Mouse (Mus musculus): ENCODE measurements around the gene Tmem201. TPM values are rescaled to one million over a fixed set of nuclear protein-coding genes. Genes with fewer than 3 reads are reported as not detected.

Gene Tmem201
- polyA plus RNA-seq, 1 experiment from 2014 or later = 24.0 TPM

- peaks cover 4% of the 10 kb centered on the region; the same call in 1 of the 2 replicates for H3K4me1 ChIP-seq
- H3K27me3 ChIP-seq (replicated peaks) = no peaks in the 10 kb centered on the region
- H3K9ac ChIP-seq = no peak overlapping the region
- H3K36me3 ChIP-seq = peaks cover 37% of the 10 kb centered on the region
- no peak overlapping the region for H3K27ac ChIP-seq
- H3K4me2 ChIP-seq = no peak overlapping the region
- no peak for ATAC-seq (ENCODE audit: insufficient read depth, low FRiP score, low read depth)
- no peaks in the 10 kb centered on the region for H3K9me3 ChIP-seq
- H3K4me3 ChIP-seq (replicated peaks) = no peak overlapping the region
- WGBS = 98% methylated on average over 5 of the region's 5 CpGs
Measured at GRCm38 (mm10) chr4:149727636-149728035, 10.2 kb downstream of the Tmem201 start.

- Histone ChIP-seq H3K27me3 (replicated peaks) (no peaks in the 10 kb centered on the region), H3K9ac (no peak overlapping the region), H3K27ac (no peak overlapping the region), H3K4me2 (no peak overlapping the region), H3K4me1 (no peaks in the 10 kb centered on the region), H3K4me3 (replicated peaks) (no peak overlapping the region), H3K9me3 (no peaks in the 10 kb centered on the region), H3K36me3 (peaks cover 42% of the 10 kb centered on the region)
- WGBS = 63% methylated on average over 15 of the region's 15 CpGs
- ATAC-seq (ENCODE audit: insufficient read depth, low FRiP score, low read depth) = no peak
Measured at GRCm38 (mm10) chr4:149725661-149726350, 12.0 kb downstream of the Tmem201 start.

GRCm38 (mm10) chr4:149724916-149725470 is 12.9 kb downstream of the Tmem201 start:
- Histone ChIP-seq H3K9ac (no peak overlapping the region), H3K4me1 (no peaks in the 10 kb centered on the region), H3K27ac (no peak overlapping the region), H3K4me2 (no peak overlapping the region), H3K27me3 (replicated peaks) (no peaks in the 10 kb centered on the region), H3K4me3 (replicated peaks) (no peak overlapping the region), H3K9me3 (no peaks in the 10 kb centered on the region), H3K36me3 (peaks cover 50% of the 10 kb centered on the region)
- ATAC-seq (ENCODE audit: insufficient read depth, low FRiP score, low read depth) = no peak
- WGBS = 88% methylated on average over 17 of the region's 17 CpGs

- ATAC-seq (ENCODE audit: insufficient read depth, low FRiP score, low read depth) = no peak
- peaks cover 52% of the 10 kb centered on the region for H3K36me3 ChIP-seq
- 76% methylated on average over 17 of the region's 17 CpGs for WGBS
Measured at GRCm38 (mm10) chr4:149723855-149724731, 13.8 kb downstream of the Tmem201 start.

GRCm38 (mm10) chr4:149723021-149723390 is 14.8 kb downstream of the Tmem201 start:
- 94% methylated on average over 12 of the region's 12 CpGs for WGBS
- Histone ChIP-seq H3K36me3 (peaks cover 58% of the 10 kb centered on the region), H3K27me3 (replicated peaks) (no peaks in the 10 kb centered on the region)

More at GRCm38 (mm10) chr4:149723855-149724731, 13.8 kb downstream of the Tmem201 start:
- Histone ChIP-seq H3K4me3 (replicated peaks) (no peak overlapping the region), H3K27ac (no peak overlapping the region), H3K4me2 (no peak overlapping the region), H3K4me1 (no peaks in the 10 kb centered on the region), H3K9me3 (no peaks in the 10 kb centered on the region), H3K27me3 (replicated peaks) (no peaks in the 10 kb centered on the region), H3K9ac (no peak overlapping the region)

GRCm38 (mm10) chr4:149722104-149723020 is 15.5 kb downstream of the Tmem201 start:
- no peak overlapping the region for H3K4me3 ChIP-seq (replicated peaks)
- H3K9ac ChIP-seq = no peak overlapping the region
- H3K36me3 ChIP-seq = peaks cover 57% of the 10 kb centered on the region
- H3K27me3 ChIP-seq (replicated peaks) = no peaks in the 10 kb centered on the region
- ATAC-seq (ENCODE audit: insufficient read depth, low FRiP score, low read depth) = no peak
- H3K4me2 ChIP-seq = no peak overlapping the region
- 85% methylated on average over 24 of the region's 24 CpGs for WGBS
- no peaks in the 10 kb centered on the region for H3K9me3 ChIP-seq
- H3K4me1 ChIP-seq = no peaks in the 10 kb centered on the region
- no peak overlapping the region for H3K27ac ChIP-seq

More at GRCm38 (mm10) chr4:149723021-149723390, 14.8 kb downstream of the Tmem201 start:
- no peak overlapping the region for H3K4me2 ChIP-seq
- no peaks in the 10 kb centered on the region for H3K4me1 ChIP-seq
- H3K9me3 ChIP-seq = no peaks in the 10 kb centered on the region
- H3K27ac ChIP-seq = no peak overlapping the region
- no peak overlapping the region for H3K9ac ChIP-seq
- no peak for ATAC-seq (ENCODE audit: insufficient read depth, low FRiP score, low read depth)
- no peak overlapping the region for H3K4me3 ChIP-seq (replicated peaks)

GRCm38 (mm10) chr4:149721163-149721562 is 16.7 kb downstream of the Tmem201 start:
- Histone ChIP-seq H3K27ac (no peak overlapping the region), H3K36me3 (peaks cover 58% of the 10 kb centered on the region), H3K27me3 (replicated peaks) (no peaks in the 10 kb centered on the region), H3K9ac (no peak overlapping the region), H3K4me2 (no peak overlapping the region), H3K4me3 (replicated peaks) (no peak overlapping the region), H3K9me3 (no peaks in the 10 kb centered on the region), H3K4me1 (no peaks in the 10 kb centered on the region)
- ATAC-seq (ENCODE audit: insufficient read depth, low FRiP score, low read depth) = no peak
- 74% methylated on average over 8 of the region's 8 CpGs for WGBS

GRCm38 (mm10) chr4:149719686-149720085 is 18.2 kb downstream of the Tmem201 start:
- Histone ChIP-seq H3K4me2 (no peak overlapping the region), H3K4me3 (replicated peaks) (no peak overlapping the region), H3K36me3 (peaks cover 66% of the 10 kb centered on the region), H3K27ac (no peak overlapping the region), H3K9me3 (no peaks in the 10 kb centered on the region), H3K27me3 (replicated peaks) (no peaks in the 10 kb centered on the region), H3K4me1 (no peaks in the 10 kb centered on the region), H3K9ac (no peak overlapping the region)
- WGBS = 77% methylated on average over 6 of the region's 6 CpGs
- no peak for ATAC-seq (ENCODE audit: insufficient read depth, low FRiP score, low read depth)

- no peak overlapping the region for H3K9ac ChIP-seq
- peaks cover 48% of the 10 kb centered on the region for H3K36me3 ChIP-seq
- ATAC-seq (ENCODE audit: insufficient read depth, low FRiP score, low read depth) = no peak
- H3K4me2 ChIP-seq = no peak overlapping the region
- H3K4me3 ChIP-seq (replicated peaks) = no peak overlapping the region
- no peak overlapping the region for H3K27ac ChIP-seq
- no peaks in the 10 kb centered on the region for H3K4me1 ChIP-seq
- WGBS = 77% methylated on average over 3 of the region's 3 CpGs
- H3K9me3 ChIP-seq = no peaks in the 10 kb centered on the region
- H3K27me3 ChIP-seq (replicated peaks) = no peaks in the 10 kb centered on the region
Measured at GRCm38 (mm10) chr4:149714542-149714941, 23.3 kb downstream of the Tmem201 start.

GRCm38 (mm10) chr4:149711955-149712354 is 25.9 kb downstream of the Tmem201 start:
- no peak for ATAC-seq (ENCODE audit: insufficient read depth, low FRiP score, low read depth)
- Histone ChIP-seq H3K27ac (no peak overlapping the region), H3K36me3 (peaks cover 23% of the 10 kb centered on the region), H3K9ac (no peak overlapping the region), H3K4me1 (no peaks in the 10 kb centered on the region), H3K27me3 (replicated peaks) (no peaks in the 10 kb centered on the region), H3K9me3 (no peaks in the 10 kb centered on the region), H3K4me2 (no peak overlapping the region), H3K4me3 (replicated peaks) (no peak overlapping the region)
- WGBS = 26% methylated on average over 7 of the region's 7 CpGs

GRCm38 (mm10) chr4:149711485-149711884 is 26.4 kb downstream of the Tmem201 start:
- H3K4me2 ChIP-seq = no peak overlapping the region
- no peaks in the 10 kb centered on the region for H3K4me1 ChIP-seq
- peaks cover 19% of the 10 kb centered on the region for H3K36me3 ChIP-seq
- no peak overlapping the region for H3K9ac ChIP-seq
- no peak overlapping the region for H3K4me3 ChIP-seq (replicated peaks)
- ATAC-seq (ENCODE audit: insufficient read depth, low FRiP score, low read depth) = no peak
- H3K9me3 ChIP-seq = no peaks in the 10 kb centered on the region
- H3K27ac ChIP-seq = no peak overlapping the region
- H3K27me3 ChIP-seq (replicated peaks) = no peaks in the 10 kb centered on the region
- 86% methylated on average over 5 of the region's 5 CpGs for WGBS
